Mouse (Mus musculus): ENCODE results near the gene Tcf19.
"Not testable (repeated sequence)": the region's sequence is repeated elsewhere in the genome, so short reads cannot be mapped to it uniquely, and the experiment has no call there.

Tcf19 gene

DNA sequence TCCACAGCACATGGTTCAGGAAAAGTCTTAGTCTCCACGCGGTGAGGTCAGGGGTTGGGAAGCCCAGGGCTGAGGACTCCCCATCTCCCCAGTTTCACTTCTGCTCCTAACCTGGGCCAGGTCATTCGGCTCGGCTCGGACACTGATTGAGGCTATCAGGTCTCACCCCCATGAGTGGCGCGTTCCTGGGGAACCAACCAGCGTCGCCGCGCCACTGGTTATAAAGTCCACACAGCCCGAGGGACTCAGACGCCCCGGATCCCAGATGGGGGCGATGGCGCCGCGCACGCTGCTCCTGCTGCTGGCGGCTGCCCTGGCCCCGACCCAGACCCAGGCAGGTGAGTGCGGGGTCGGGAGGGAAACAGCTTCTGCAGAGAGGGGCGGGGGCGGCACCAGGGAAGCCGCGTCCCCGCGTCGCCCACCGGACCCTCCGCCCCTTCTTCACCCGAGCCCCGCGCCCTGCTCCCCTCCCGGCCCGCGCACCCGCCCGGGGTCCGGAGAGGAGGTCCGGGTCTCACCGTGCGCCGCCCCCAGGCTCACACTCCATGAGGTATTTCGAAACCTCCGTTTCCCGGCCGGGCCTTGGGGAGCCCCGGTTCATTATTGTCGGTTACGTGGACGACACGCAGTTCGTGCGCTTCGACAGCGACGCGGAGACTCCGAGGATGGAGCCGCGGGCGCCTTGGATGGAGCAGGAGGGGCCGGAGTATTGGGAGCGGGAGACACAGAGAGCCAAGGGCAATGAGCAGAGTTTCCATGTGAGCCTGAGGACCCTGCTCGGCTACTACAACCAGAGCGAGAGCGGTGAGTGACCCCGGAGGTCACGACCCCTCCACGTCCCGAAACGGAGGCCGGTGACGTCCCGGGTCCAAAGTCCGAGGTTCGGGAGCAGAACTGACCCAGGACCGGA lies 46.5 kb downstream of the Tcf19 start, which contains the start of gene H2-Q10:
Gene H2-Q10 (plus strand): TSS at position 248 of the 910 bp plus-strand sequence.
- DNase-seq: peak in 1 of 2 experiments; percentile 9

- not testable (repeated sequence) for DNase-seq
Observed at GRCm38 (mm10) chr17:35468936-35469335, 47.7 kb downstream of the Tcf19 start.

- peak in 1 of 2 experiments; percentile 28 for DNase-seq
Observed at GRCm38 (mm10) chr17:35465651-35466050, 51.0 kb downstream of the Tcf19 start.
